Mouse (Mus musculus): ENCODE measurements around the gene Zbtb22.

Gene Zbtb22

GRCm38 (mm10) chr17:33920282-33921097 is 4.8 kb downstream of the Zbtb22 start:
- DNase-seq (ENCODE audit: extremely low spot score) = peak; percentile 86

- no peak for DNase-seq (ENCODE audit: extremely low spot score)
Measured at GRCm38 (mm10) chr17:33921361-33921760, 5.7 kb downstream of the Zbtb22 start.

GRCm38 (mm10) chr17:33924577-33925283 is 9.0 kb downstream of the Zbtb22 start:
- DNase-seq (ENCODE audit: extremely low spot score) = no peak

- DNase-seq (ENCODE audit: extremely low spot score) = no peak
Measured at GRCm38 (mm10) chr17:33925406-33926116, 9.9 kb downstream of the Zbtb22 start.

GRCm38 (mm10) chr17:33926207-33926932 is 10.7 kb downstream of the Zbtb22 start:
- DNase-seq (ENCODE audit: extremely low spot score) = peak; percentile 37

DNA sequence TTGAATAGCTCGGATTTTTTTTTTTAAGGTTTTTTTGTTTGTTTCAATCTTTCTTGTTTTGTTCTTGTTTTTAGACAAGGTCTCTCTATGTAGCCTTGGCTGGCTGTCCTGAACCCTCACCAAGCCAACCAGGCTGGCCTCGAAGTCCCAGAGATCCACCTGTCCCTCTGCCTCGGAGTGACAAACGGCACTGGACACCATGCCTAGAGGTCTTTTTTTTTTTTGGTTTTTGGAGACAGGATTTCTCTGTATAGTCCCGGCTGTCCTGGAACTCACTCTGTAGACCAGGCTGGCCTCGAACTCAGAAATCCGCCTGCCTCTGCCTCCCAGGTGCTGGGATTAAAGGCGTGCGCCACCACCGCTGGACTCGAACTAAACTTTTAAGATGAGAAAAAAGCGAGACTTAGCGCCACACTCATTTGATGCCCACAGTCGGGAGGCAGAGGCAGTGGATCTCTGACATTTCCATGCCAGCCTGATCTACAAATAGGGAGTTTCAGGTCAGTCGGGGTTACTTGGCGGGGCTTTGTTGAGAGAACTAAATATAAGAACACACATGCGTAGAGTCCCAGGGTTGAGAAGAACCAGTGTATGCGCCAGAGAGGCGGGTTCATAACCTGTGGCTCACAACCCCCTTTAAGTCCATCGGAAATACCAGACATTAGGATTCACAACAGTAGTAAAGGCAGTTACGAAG is 12.7 kb downstream of the Zbtb22 start:
- no peak for DNase-seq (ENCODE audit: extremely low spot score)

- peak; percentile 97 for DNase-seq (ENCODE audit: extremely low spot score)
Measured at GRCm38 (mm10) chr17:33929371-33930279, 13.9 kb downstream of the Zbtb22 start, which contains the start of gene Rgl2. TSS of gene Rgl2 (plus strand) at chr17:33929543.

DNA sequence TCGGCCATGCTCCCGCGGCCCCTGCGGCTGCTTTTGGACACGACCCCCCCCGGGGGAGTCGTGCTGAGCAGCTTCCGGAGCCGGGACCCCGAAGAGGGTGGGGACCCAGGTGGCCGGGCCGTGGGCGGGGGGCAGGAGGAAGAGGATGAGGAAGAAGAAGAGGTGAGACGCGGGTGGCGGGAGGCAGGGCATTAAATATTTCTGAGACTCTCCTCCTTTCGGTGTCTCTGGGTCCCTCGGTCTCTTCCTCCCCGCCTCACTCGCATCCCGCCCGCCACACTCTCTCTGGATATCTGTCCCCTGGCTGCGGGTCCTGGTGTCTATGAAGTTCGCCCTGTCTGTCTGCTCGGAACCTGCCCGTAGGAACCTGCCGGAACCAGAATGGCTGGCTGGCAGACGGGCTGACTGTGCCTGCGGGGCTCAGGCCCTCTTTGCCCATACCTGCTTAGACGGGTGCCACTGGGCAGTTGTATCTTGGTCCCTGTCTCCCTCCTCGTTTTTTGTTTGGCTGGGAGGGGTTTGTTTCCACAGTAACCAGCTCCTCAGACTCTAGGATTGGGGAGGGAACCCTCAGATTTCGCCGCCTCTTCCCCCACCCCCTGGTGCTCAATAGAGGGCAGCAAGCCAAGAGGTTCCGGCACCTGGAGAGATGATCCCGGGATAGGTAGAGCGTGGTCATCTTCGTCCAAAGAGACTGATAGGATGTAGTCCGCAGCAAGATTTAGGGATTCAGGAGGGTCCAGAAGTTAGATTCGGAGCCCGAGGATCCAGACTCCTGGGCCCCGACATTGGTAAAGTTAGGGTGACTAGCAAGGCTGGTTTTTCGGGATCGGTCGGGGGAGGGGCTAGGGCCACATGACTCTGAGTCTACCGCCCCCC is 14.8 kb downstream of the Zbtb22 start:
- peak; percentile 46 for DNase-seq (ENCODE audit: extremely low spot score)

DNA sequence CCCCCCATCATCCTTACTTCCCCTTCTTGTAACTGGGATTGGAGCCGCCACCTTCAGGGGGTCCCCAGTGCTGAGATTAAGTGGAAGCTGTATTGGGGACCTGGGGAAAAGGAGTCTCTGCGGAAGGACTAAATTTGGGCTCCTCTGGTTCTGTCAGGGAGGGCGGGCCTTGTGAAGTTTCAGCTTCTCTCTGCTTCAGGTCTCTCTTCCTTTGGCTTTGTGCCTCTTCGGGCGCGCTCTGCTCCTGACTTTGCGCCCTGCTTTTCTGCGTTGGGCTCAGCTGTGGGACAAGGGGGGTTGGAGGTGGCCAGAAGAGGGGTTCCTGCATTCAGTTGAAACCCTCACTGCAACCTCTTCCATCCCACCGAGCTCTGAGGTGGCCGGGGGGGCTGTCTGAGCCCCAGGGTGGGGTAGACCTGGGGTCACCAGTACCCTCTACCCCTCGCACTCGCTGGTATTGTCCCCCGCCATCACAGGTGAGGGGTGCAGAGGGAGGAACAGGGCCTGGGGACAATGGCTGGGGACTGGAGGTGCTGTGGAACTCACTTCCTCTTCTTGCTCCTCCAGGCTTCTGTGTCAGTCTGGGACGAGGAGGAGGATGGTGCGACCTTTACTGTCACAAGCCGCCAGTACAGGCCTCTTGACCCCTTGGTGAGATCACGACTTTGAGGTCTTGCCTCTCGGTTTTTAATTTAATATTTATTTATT is 15.6 kb downstream of the Zbtb22 start:
- DNase-seq (ENCODE audit: extremely low spot score) = no peak

DNA sequence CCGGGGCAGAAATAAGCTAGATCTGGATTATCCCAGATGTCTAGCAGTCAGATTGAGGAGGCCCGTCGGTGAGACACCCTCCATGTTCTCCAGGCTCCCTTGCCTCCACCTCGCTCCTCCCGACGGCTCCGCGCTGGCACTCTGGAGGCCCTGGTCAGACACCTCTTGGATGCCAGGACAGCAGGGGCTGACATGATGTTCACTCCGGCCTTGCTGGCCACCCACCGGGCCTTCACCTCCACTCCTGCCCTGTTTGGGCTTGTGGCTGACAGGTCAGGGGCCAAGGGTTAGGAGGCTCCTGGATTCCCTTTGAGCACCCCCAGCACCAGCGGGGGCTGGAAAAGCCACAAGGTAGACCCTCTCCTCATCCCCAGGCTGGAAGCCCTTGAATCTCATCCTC is 16.2 kb downstream of the Zbtb22 start:
- no peak for DNase-seq (ENCODE audit: extremely low spot score)

- DNase-seq (ENCODE audit: extremely low spot score) = no peak
Measured at GRCm38 (mm10) chr17:33932448-33932847, 16.7 kb downstream of the Zbtb22 start.

- no peak for DNase-seq (ENCODE audit: extremely low spot score)
Measured at GRCm38 (mm10) chr17:33932970-33933369, 17.3 kb downstream of the Zbtb22 start.

DNA sequence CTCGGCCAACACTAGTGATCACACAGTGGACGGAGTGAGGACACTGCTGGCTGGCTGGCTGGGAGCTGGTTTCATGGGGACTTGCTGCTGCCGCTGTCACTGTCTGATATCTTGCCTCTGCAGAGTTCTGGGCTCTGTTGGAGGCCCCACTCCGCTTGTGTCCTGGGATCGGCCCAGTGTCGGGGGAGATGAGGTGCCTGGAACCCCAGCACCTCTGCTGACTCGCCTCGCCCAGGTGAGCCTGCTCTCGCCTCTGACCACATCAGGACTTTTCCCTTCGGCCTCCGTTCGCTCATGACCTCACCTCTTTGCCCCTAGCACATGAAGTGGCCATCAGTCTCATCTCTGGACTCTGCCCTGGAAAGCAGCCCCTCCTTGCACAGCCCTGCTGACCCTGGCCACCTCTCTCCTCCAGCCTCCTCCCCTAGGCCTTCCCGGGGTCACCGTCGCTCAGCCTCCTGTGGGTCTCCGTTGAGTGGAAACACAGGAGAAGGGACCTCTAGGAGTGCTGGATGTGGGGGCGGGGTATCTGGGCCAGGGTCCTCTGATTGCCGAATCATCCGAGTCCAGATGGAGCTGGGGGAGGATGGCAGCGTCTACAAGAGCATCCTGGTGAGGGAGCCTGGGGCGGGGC is 19.8 kb downstream of the Zbtb22 start:
- no peak for DNase-seq (ENCODE audit: extremely low spot score)

GRCm38 (mm10) chr17:33936993-33937392 is 21.3 kb downstream of the Zbtb22 start:
- DNase-seq (ENCODE audit: extremely low spot score) = no peak

DNA sequence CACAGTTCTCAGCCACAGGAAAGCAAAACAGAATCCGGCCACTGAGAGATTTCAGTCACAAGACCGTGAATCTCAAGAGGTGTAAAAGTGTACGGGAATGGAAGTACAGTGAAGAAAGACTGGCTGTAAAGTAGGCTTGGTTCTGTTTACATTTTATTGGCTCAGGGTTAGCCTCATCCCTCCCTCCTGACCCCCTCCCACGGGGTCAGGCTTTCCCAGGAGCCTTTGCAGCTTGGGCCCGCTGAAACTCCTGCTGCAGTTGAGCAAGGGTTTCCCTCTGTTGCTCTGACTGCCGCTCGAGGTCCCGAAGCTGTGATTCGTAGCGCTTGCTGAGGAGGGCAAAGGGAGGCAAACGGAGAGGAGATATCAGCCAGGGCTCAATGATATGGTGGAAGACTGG is 23.1 kb downstream of the Zbtb22 start:
- no peak for DNase-seq (ENCODE audit: extremely low spot score)

DNA sequence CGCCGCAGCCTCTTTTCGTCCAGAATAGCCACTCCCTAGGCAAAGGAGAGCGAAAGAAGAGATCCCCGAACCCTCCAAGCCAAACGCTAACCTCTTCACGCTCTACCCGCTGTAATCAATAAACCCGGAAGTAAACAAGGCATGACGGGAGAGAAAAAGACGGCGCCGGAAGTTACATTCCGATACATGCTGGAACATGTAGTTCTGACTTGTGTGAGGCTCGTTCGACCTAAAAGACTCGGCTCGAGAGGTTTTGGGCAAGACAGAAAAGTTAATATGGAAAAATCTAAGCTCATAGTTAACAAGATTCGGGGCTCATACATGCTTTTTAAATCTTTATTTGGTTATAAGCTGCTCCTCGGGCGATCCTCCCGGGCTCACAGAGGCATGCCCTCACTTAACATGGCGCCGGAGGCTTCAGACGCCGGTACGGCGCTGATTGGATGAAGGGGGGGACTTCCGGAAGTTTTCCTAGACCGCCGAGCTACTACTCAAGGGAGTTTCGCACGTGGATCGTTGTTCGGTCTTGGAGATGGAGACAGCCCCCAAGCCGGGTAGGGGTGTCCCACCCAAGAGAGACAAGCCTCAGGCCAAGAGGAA is 24.6 kb downstream of the Zbtb22 start, which contains the start of the genes Pfdn6 and Wdr46:
Pfdn6 (minus strand) TSS at position 138 of the 600 bp plus-strand sequence.
Wdr46 (plus strand) TSS at position 455 of the 600 bp plus-strand sequence.
- peak; percentile 92 for DNase-seq (ENCODE audit: extremely low spot score)

DNA sequence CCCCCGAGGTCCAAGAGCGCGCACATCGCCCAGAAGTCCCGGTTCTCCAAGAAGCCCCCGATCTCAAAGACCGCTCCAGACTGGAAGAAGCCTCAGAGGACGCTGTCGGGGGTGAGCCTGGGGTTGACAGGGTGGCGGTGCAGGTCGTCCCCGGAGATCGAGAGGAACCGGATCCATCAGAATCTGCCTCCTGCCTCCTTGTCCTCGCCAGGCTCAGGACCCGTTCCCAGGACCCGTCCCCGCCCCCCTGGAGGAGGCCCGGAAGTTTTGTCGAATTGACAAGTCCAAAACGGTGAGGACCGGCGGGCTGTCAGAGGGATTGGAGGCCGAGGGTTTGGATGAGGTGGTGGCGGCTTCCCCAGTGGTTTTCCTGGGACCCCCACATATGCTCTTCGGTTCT is 25.3 kb downstream of the Zbtb22 start:
- DNase-seq (ENCODE audit: extremely low spot score) = no peak

Data from embryo, embryonic 9.5 days (tissue).